Mouse (Mus musculus) urinary bladder, postnatal 14 days (tissue): ENCODE measurements around the gene Eaf2.

Experiments used
- DNase-seq: peaks from one replicate; pipeline ENCODE4 v3.0.0; 2021; ENCODE audit warnings: low spot score

The Eaf2 gene

DNA sequence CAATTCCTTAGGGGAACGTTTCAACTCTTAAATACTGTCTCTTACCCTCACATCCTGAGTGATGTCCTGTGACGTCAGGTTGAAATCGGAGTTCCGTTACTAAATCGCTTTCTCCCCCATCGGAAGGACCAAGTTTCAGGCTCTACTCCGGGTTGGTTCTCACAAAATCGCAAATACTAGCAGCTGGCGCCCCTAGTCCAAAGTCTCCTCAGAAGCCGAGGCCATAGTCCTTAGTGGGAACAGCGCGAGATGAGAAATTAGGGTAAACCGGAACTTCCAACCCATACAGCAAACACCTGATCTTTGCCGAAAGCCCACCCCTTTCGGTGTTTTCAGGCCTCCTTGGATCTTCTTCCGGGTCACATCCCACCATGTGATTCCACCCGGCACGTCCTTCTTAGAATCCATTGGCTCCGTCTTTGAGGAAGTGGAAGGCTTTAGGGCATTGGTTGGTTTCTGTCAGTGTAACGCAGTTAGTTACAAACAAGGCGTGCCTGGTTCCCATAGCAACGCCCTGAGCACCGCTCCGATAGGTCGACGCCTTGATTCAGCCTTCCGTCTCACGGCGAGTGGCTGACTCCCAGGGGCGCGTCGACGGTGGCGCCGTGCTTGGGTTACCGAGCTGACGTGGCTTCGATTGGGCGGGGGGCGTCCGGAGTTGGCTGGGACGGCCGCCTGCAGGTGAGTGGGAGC is at the start of gene Eaf2, which contains the start of gene Golgb1:
Gene Eaf2 (minus strand): TSS at position 421 of the 693 bp plus-strand sequence.
Gene Golgb1 (plus strand): TSS at position 558 of the 693 bp plus-strand sequence.
- peak; percentile 97 for DNase-seq

DNA sequence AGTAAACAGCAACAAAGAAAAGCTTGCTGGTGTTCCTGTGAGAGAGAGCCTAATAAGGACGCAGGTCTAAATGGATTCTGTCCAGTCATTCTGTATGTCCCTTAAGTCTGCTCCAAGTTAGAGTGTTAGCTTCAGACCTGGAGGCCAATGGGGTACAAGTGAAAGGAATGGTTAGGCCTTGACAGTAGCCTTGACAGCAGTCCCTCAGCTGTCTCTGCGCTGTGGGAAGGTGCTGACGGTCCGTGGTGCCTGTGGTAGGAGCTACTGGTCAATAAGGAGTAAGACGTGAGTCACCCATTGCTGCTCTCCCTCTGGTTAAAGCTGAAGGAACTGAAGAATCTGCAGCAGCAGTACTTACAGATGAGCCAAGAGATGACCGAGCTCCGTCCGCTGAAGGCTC is 49.5 kb upstream of the Eaf2 start:
- DNase-seq: no peak

- no peak for DNase-seq
Measured at GRCm38 (mm10) chr16:36921980-36922379, 47.2 kb upstream of the Eaf2 start.

GRCm38 (mm10) chr16:36921067-36921613 is 46.3 kb upstream of the Eaf2 start:
- no peak for DNase-seq

DNA sequence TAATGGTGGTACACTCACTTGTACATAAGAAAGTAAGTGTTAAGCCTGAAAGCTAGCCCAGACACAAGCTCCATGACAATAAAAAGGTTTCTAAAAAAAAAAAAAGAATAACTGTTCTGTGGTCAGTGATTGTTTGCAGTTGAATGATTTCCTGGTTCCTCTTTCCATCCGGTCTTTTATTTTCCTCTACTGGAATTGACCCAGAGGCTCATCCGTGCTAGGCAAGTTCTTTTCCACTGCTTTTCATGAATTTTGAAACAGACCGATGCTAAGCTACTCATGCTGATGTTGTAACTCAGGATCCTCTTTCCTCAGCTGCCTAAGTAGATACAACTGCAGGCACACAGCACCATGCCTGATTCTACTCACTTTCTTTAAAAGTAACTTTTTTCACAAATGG is 45.6 kb upstream of the Eaf2 start:
- no peak for DNase-seq

DNA sequence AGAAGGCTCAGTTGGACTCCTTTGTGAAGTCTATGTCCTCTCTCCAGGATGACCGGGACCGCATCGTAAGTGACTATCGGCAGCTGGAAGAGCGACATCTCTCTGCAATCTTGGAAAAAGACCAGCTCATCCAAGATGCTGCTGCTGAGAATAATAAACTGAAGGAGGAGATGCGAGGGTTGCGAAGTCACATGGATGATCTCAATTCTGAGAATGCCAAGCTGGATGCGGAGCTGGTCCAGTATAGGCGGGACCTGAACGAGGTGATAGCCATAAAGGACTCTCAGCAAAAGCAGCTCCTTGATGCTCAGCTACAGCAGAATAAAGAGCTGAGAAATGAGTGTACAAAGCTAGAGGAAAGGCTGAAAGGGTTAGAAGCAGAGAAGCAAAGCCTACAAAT is 43.7 kb upstream of the Eaf2 start:
- no peak for DNase-seq

GRCm38 (mm10) chr16:36914195-36914594 is 39.4 kb upstream of the Eaf2 start:
- DNase-seq: no peak

GRCm38 (mm10) chr16:36912311-36912710 is 37.5 kb upstream of the Eaf2 start:
- DNase-seq: no peak

DNA sequence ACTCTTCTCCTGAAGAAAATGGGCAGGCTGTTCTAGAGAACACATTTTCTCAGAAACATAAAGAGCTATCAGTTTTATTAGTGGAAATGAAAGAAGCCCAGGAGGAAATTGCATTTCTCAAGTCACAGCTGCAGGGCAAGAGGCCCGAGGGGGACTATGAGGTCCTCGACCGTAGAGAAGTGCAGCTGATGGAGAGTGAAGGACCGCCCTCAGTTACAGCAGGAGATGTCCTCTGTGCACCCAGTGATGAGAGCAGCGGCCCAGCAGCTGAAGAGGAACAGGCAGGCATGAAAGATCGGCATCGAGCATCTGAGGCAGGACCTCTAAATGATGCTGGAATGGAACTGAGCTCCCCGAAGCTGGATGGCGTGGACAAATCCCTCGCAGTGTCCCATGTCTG is 37.1 kb upstream of the Eaf2 start:
- no peak for DNase-seq

DNA sequence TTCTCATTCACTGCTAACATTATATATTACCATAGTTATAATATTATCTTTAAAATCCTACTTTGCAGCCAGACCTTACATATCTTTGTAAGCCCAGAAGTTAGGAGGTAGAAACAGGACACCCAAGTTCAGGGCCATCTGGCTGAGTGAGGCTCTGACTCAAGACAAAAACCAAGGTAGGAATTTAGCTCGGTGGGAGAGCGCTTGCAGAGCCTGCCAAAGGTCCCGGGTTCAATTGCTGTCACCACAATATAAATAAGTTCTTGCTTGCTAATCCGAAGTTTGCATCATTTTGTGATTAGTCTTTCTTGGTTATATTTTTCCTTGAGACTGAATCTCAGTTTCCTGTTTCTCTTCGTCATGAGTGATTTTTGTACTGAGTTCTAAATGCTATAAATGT is 28.4 kb upstream of the Eaf2 start:
- DNase-seq: no peak

GRCm38 (mm10) chr16:36896712-36897111 is 21.9 kb upstream of the Eaf2 start:
- no peak for DNase-seq

- DNase-seq: no peak
Measured at GRCm38 (mm10) chr16:36893317-36893716, 18.5 kb upstream of the Eaf2 start.

DNA sequence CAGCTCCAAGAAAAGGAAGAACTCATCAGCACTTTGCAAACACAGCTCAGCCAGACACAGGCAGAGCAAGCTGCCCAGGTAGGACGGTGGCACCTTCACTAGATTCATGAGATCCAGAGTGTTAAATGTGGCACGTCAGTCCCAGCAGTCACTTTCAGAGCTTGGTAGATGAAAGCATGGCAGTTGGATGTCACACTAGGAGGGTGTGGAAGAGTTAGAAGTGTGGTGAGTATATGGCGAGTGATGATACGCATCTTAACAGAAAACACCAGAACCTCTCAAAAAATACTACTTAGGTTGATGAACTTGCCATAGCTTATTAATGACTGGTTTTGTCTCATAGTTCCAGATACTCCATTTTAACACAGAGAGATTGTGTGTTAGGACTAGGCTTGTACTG is 16.6 kb upstream of the Eaf2 start:
- no peak for DNase-seq

GRCm38 (mm10) chr16:36890559-36890958 is 15.8 kb upstream of the Eaf2 start:
- no peak for DNase-seq

GRCm38 (mm10) chr16:36887546-36887945 is 12.7 kb upstream of the Eaf2 start:
- DNase-seq: no peak

- DNase-seq: no peak
Measured at GRCm38 (mm10) chr16:36885912-36886311, 11.1 kb upstream of the Eaf2 start.

DNA sequence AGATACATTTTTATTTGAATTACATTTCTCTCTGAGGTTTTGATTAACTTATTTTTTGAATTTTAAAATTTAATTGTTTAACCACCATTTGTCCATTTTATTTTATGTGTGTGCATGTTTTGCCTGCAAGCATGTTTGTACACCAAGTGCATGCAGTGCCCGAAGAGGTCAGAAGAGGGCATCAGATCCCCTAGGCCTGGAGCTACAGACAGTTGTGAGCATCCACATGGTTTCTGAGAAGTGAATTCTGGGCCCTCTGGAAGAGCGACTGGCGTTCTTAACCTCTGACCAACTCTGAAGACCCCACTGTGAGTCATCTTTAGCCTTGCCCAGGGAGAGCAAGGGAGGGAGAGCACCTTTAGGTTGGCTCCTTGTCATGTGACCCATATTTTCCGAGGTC is 10.1 kb upstream of the Eaf2 start:
- DNase-seq: no peak

- DNase-seq: no peak
Measured at GRCm38 (mm10) chr16:36882737-36883343, 8.0 kb upstream of the Eaf2 start.

- no peak for DNase-seq
Measured at GRCm38 (mm10) chr16:36877316-36877715, 2.5 kb upstream of the Eaf2 start.

DNA sequence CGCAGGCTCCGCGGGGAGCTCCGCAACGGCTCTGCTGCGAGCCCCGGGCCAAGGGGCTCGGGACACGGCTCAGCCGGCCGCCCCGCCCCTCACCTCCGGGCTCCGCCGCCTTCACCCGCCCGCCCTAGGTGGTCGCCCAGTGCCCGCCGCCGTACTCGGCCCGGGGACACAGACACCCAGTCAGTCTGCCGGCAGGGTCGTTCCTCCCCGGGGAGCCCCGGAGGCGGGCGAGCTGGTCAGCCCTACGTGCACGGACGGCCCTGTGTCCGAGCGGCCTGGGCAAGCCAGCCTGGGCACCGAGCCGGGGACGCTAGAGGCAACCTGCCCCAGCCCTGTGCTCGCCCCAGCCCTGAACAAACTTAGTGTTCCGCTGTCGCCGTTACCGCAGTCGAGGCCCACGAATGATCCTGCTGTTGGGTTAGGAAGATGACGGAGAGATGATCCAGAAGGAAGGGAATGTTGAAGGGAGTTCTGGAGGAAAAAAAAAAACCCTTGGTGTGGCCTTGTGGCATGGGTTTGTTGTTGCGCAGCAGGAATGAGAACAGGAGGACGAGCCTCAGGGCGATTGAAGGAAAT is 561 bp upstream of the Eaf2 start:
- peak; percentile 49 for DNase-seq

- DNase-seq: no peak
Measured at GRCm38 (mm10) chr16:36869442-36869841, 5.4 kb downstream of the Eaf2 start.

- DNase-seq: no peak
Measured at GRCm38 (mm10) chr16:36863585-36863984, 11.2 kb downstream of the Eaf2 start.

GRCm38 (mm10) chr16:36851202-36851601 is 23.6 kb downstream of the Eaf2 start:
- DNase-seq: no peak
